Mouse (Mus musculus) ovary, postnatal 36 days (tissue): ENCODE measurements at regions not wholly inside any gene's neighbourhood (a gene's known extent, or its start where the extent isn't known, plus 50 kb on each side); places are given as distances from the start of the nearest gene placed in this dataset.

ENCODE experiments used
- DNase-seq: peaks from one replicate; pipeline ENCODE4 v3.0.0; 2022; ENCODE audit warnings: low spot score, mixed read lengths

DNA sequence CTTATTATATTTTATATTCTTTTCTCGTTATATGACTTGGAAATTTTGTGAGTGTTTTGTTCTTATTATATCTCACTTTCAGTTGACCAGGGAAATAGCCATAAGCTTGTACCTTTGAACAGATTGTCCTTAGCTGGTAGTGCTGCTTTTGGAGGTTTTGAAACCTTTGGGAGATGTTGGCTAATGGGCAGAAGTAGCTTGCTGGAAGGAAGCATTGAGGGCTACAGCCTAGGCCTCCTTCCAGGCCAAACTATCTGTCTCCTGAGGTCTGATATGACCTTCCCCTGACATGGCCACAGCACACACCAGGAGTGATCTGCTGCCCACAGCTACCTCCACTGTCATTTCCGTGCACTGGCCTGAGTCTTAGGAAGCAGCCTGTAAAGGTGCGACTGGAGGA lies 56.8 kb downstream of the Cdkn2c start:
- DNase-seq = no peak

DNA sequence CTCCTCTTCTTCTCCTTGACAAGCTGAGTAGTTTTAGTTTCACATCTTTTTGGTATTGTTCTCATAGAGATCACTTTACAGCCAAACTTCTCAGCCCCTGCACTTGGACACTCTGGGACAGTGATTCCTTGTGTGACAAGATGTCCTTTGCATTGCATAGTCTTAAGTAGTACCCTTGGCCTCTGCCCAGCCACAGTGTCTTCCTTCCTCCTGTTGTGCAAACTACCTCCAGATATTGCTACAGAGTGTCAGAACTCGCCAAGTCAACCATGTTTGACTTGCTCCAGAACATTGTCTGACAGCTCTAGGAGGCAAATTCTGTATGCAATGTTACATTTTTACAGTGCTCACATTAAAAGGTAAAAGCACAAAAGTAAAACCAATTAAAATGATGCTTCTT lies 57.2 kb downstream of the Cdkn2c start:
- peak; percentile 9 for DNase-seq

DNA sequence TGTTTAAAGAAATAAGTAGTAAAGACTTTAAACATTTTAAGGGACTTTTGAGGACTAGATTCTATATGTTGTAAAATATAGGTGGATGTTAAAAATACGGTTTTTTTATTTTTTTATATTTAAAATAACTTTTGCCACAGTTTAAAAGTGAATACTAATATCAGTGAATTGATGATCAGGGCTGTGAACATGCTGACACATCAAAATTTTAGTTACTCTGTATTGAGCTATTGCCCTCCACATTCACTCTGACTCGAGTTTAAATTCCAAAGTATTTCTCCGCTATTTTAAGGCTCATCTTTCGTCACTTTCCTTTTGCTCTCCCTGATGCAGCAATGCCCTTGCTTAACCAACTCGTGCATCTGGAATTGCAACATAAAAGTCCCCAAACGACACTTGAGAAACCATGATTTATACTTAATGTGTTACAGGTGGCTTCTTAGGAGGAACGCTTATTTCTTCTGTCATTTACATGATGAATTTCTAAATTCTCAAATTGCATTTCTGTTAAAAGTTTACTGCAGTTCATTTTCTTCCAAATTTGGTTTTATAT lies 58.7 kb upstream of the 4930522H14Rik start:
- no peak for DNase-seq

DNA sequence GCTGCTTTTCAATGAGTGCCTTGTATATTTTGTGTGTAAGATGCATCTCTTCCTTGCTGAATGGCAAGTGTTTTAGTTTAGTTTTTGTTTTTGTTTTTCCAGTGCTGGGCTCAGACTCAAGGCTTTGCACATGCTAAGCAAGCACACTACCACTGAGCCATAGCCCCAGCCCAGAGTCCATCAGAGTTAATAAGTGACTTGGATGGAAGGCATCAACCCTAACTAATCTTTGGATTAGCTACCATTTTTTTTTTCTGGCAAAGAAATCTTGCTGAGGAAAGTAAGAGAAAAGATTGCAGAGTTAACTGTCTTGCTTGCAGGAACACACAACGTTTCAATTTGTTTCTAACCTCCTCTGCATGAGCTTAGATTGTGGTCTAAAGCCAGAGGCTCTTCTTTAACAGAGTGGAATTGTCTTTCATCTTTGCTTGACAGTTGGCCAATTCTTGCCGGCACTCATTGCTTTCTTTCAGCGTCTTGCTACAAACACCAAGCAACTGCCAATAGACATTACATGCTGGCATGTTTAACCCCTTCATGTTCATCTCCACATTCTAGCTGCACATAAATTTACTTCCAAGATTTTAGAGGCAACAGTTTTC lies 52.2 kb upstream of the 4930522H14Rik start:
- no peak for DNase-seq

DNA sequence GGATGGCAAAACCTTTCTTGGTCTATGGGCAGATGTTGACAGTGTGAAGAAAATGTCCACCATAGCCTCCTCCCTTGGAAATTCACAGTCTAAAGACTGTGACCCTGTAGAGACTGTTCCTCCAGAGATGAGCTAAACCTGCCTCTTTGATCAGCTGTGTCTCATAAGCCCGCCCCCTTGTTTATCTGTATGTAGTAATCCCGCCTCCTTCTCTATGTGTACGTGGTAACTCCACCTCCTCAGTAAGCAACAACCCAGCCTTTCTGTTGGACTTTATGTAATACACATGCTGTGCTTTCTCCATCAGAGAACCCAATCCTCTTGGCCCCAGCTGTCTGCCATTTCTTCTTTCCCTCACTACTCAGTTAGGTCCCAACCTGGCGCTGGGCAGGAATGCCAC lies 51.4 kb upstream of the 4930522H14Rik start:
- DNase-seq = no peak
